Mouse (Mus musculus) left cerebral cortex, postnatal 36 days (tissue): ENCODE measurements at regions not wholly inside any gene's neighbourhood (a gene's known extent, or its start where the extent isn't known, plus 50 kb on each side); places are given as distances from the start of the nearest gene placed in this dataset.

Source experiments
- DNase-seq, 2 experiments: peaks; one replicate each; pipeline ENCODE4 v3.0.0; 2021 to 2022; ENCODE audit warnings: low spot score in 2 of 2, mixed read lengths in 1 of 2
- intact Hi-C: fragments of 180-260 bp; cut with DNase I; formaldehyde crosslinking; loops from one replicate; pipeline ENCODE4 v1.15.1; 2025

GRCm38 (mm10) chr12:70523379-70523778, 70.5 kb downstream of the Tmx1 start:
- intact Hi-C loops: no loop called here
- no peak for DNase-seq

GRCm38 (mm10) chr12:70524703-70525102, 71.8 kb downstream of the Tmx1 start:
- no peak for DNase-seq
- intact Hi-C loops: no loop called here

- no peak for DNase-seq
- intact Hi-C loops: no loop called here
Observed at GRCm38 (mm10) chr12:70531661-70532060, 78.8 kb downstream of the Tmx1 start.

GRCm38 (mm10) chr12:70532225-70532624, 79.3 kb downstream of the Tmx1 start:
- no peak for DNase-seq
- intact Hi-C loops: no loop called here

GRCm38 (mm10) chr12:70532843-70533242, 79.9 kb downstream of the Tmx1 start:
- no peak for DNase-seq
- intact Hi-C loops: no loop called here

- intact Hi-C loops: no loop called here
- no peak for DNase-seq
Observed at GRCm38 (mm10) chr12:70533375-70533935, 80.6 kb downstream of the Tmx1 start.

- intact Hi-C loops: no loop called here
Observed at GRCm38 (mm10) chr12:70539124-70539523, 86.2 kb downstream of the Tmx1 start.

GRCm38 (mm10) chr12:70539856-70540255, 87.0 kb downstream of the Tmx1 start:
- intact Hi-C loops: no loop called here
- no peak for DNase-seq

More at GRCm38 (mm10) chr12:70539124-70539523, 86.2 kb downstream of the Tmx1 start:
- no peak for DNase-seq

GRCm38 (mm10) chr12:70541432-70541831, 88.5 kb downstream of the Tmx1 start:
- DNase-seq: no peak
- intact Hi-C loops: no loop called here

GRCm38 (mm10) chr12:70543299-70543698, 90.4 kb downstream of the Tmx1 start:
- intact Hi-C loops: no loop called here
- no peak for DNase-seq

GRCm38 (mm10) chr12:70544326-70544725, 91.4 kb downstream of the Tmx1 start:
- intact Hi-C loops: no loop called here
- no peak for DNase-seq

- DNase-seq: peak; percentile 41 to 44
- intact Hi-C loops: no loop called here
Observed at GRCm38 (mm10) chr12:70544850-70545510, 92.1 kb downstream of the Tmx1 start.

- DNase-seq: no peak
- intact Hi-C loops: no loop called here
Observed at GRCm38 (mm10) chr12:70547199-70547598, 94.3 kb downstream of the Tmx1 start.

GRCm38 (mm10) chr12:70549296-70549695, 96.4 kb downstream of the Tmx1 start:
- intact Hi-C loops: no loop called here
- no peak for DNase-seq

GRCm38 (mm10) chr12:70553866-70554265, 101.0 kb downstream of the Tmx1 start:
- intact Hi-C loops: no loop called here
- no peak for DNase-seq

GRCm38 (mm10) chr12:70554586-70554985, 101.7 kb downstream of the Tmx1 start:
- no peak for DNase-seq
- intact Hi-C loops: no loop called here

- DNase-seq: no peak
- intact Hi-C loops: no loop called here
Observed at GRCm38 (mm10) chr12:70555723-70556122, 102.8 kb downstream of the Tmx1 start.

GRCm38 (mm10) chr12:70556820-70557219, 103.9 kb downstream of the Tmx1 start:
- no peak for DNase-seq
- intact Hi-C loops: no loop called here

GRCm38 (mm10) chr12:70563446-70563845, 110.6 kb downstream of the Tmx1 start:
- no peak for DNase-seq
- intact Hi-C loops: no loop called here

- intact Hi-C loops: no loop called here
- DNase-seq: no peak
Observed at GRCm38 (mm10) chr12:70575665-70576064, 122.8 kb downstream of the Tmx1 start.

GRCm38 (mm10) chr12:70577769-70578168, 124.9 kb downstream of the Tmx1 start:
- DNase-seq: no peak
- intact Hi-C loops: no loop called here
